Mouse (Mus musculus): ENCODE results near the gene 1810055G02Rik. TPM values are rescaled to one million over a fixed set of nuclear protein-coding genes. Genes with fewer than 3 reads are reported as not detected.

The 1810055G02Rik gene
- total and polyA plus RNA-seq, 3 experiments: 5.6 to 9.5 (median 7.9) TPM

- in situ Hi-C loops (cut with MboI; ENCODE audit: low pct_ligation_motif_present, low pct_unique_long_range_greater_than_20kb, low sequenced_read_pairs) (no loop called here), dilution Hi-C loops (cut with MboI; ENCODE audit: extremely low pct_ligation_motif_present, extremely low pct_unique_long_range_greater_than_20kb, low sequenced_read_pairs) (no loop called here)
- H3K4me2 ChIP-seq (ENCODE audit: insufficient read depth, low read depth, poor library complexity, severe bottlenecking): no peak overlapping the region
- H3K27me3 ChIP-seq (replicated peaks): peaks cover 3% of the 10 kb centered on the region
- no peaks in the 10 kb centered on the region for H3K9me3 ChIP-seq (replicated peaks; ENCODE audit: low read length)
- H3K9ac ChIP-seq (ENCODE audit: insufficient read depth, low read depth): no peak overlapping the region
- 0 out of 4 replicates have a peak, but pooled peaks cover 2% of the 10 kb centered on the region in 2 experiments for H3K4me1 ChIP-seq (ENCODE audit: control insufficient read depth in 1 of 2, insufficient read depth in 2 of 2)
- H3K79me2 ChIP-seq (replicated peaks; ENCODE audit: control insufficient read depth, extremely low read depth, insufficient read depth, poor library complexity, severe bottlenecking): no peaks in the 10 kb centered on the region
- no peak for DNase-seq (ENCODE audit: extremely low read depth)
- H3K4me3 ChIP-seq (replicated peaks in 1 of 3; ENCODE audit: low read depth in 2 of 3, low read length in 2 of 3, poor library complexity in 1 of 3): no peak overlapping the region
- H3K27ac ChIP-seq (ENCODE audit: insufficient read depth, low read depth): no peak overlapping the region
- H3K36me3 ChIP-seq (replicated peaks in 1 of 2; ENCODE audit: control insufficient read depth in 1 of 2, insufficient read depth in 1 of 2, low read length in 1 of 2): no peaks in the 10 kb centered on the region
- TF ChIP-seq USF1 (IDR thresholded peaks at IDR 0.05; ENCODE audit: low read depth, low read length): no peak
- TF ChIP-seq UBTF (IDR thresholded peaks at IDR 0.05; ENCODE audit: low read depth, low read length): no peak
- no peak for TF ChIP-seq SMC3 (IDR thresholded peaks at IDR 0.05; ENCODE audit: low read depth, low read length)
- no peak for TF ChIP-seq RCOR1 (conservative IDR thresholded peaks at IDR 0.05; ENCODE audit: low read depth, low read length)
- no peak for TF ChIP-seq TBP (conservative IDR thresholded peaks at IDR 0.05; ENCODE audit: low read depth, low read length)
- TF ChIP-seq ZC3H11A (IDR thresholded peaks at IDR 0.05; ENCODE audit: low read depth, low read length): no peak
- TF ChIP-seq POLR2AphosphoS2 (IDR thresholded peaks at IDR 0.05; ENCODE audit: low read depth, low read length): no peak
- TF ChIP-seq RAD21 (IDR thresholded peaks at IDR 0.05; ENCODE audit: low read depth, low read length): no peak
- TF ChIP-seq ZMIZ1 (IDR thresholded peaks at IDR 0.05; ENCODE audit: low read depth, low read length): no peak
- TF ChIP-seq GABPA (IDR thresholded peaks at IDR 0.05; ENCODE audit: insufficient replicate concordance, low read depth, low read length): no peak
- TF ChIP-seq EP300 (IDR thresholded peaks at IDR 0.05; ENCODE audit: low read length): no peak
- TF ChIP-seq CHD2 (IDR thresholded peaks at IDR 0.05; ENCODE audit: low read length): no peak
- no peak for TF ChIP-seq MXI1 (IDR thresholded peaks at IDR 0.05; ENCODE audit: low read depth, low read length)
- TF ChIP-seq NELFE (IDR thresholded peaks at IDR 0.05; ENCODE audit: low read depth, low read length): no peak
- TF ChIP-seq MAX (IDR thresholded peaks at IDR 0.05; ENCODE audit: low read length): no peak
Measured at GRCm38 (mm10) chr19:3695976-3696375, 12.1 kb upstream of the 1810055G02Rik start.

GRCm38 (mm10) chr19:3698035-3698434 lies 10.1 kb upstream of the 1810055G02Rik start:
- H3K4me1 ChIP-seq (ENCODE audit: control insufficient read depth in 1 of 2, insufficient read depth in 2 of 2): 0 out of 4 replicates have a peak, but pooled peaks cover 2% of the 10 kb centered on the region in 2 experiments
- no peak for DNase-seq (ENCODE audit: extremely low read depth)
- no peak overlapping the region for H3K4me2 ChIP-seq (ENCODE audit: insufficient read depth, low read depth, poor library complexity, severe bottlenecking)
- no peak overlapping the region for H3K9ac ChIP-seq (ENCODE audit: insufficient read depth, low read depth)
- H3K27ac ChIP-seq (ENCODE audit: insufficient read depth, low read depth): no peak overlapping the region
- peaks cover 3% of the 10 kb centered on the region for H3K27me3 ChIP-seq (replicated peaks)
- dilution Hi-C loops (cut with MboI; ENCODE audit: extremely low pct_ligation_motif_present, extremely low pct_unique_long_range_greater_than_20kb, low sequenced_read_pairs) (no loop called here), in situ Hi-C loops (cut with MboI; ENCODE audit: low pct_ligation_motif_present, low pct_unique_long_range_greater_than_20kb, low sequenced_read_pairs) (no loop called here)
- no peaks in the 10 kb centered on the region for H3K79me2 ChIP-seq (replicated peaks; ENCODE audit: control insufficient read depth, extremely low read depth, insufficient read depth, poor library complexity, severe bottlenecking)
- TF ChIP-seq TCF12 (IDR thresholded peaks at IDR 0.05; ENCODE audit: low read depth, low read length): no peak
- no peak for TF ChIP-seq ZC3H11A (IDR thresholded peaks at IDR 0.05; ENCODE audit: low read depth, low read length)
- no peak for TF ChIP-seq JUND (conservative IDR thresholded peaks at IDR 0.05; ENCODE audit: low read depth, low read length)
- TF ChIP-seq ZKSCAN1 (IDR thresholded peaks at IDR 0.05; ENCODE audit: borderline replicate concordance, low read depth, low read length): no peak
- TF ChIP-seq NELFE (IDR thresholded peaks at IDR 0.05; ENCODE audit: low read depth, low read length): no peak
- no peak for TF ChIP-seq ETS1 (conservative IDR thresholded peaks at IDR 0.05; ENCODE audit: low read depth, low read length)
- no peak for TF ChIP-seq ELF1 (IDR thresholded peaks at IDR 0.05; ENCODE audit: low read depth, low read length)
- no peak for TF ChIP-seq UBTF (IDR thresholded peaks at IDR 0.05; ENCODE audit: low read depth, low read length)
- no peak for TF ChIP-seq POLR2AphosphoS2 (IDR thresholded peaks at IDR 0.05; ENCODE audit: low read depth, low read length)
- TF ChIP-seq USF2 (conservative IDR thresholded peaks at IDR 0.05; ENCODE audit: low read depth, low read length): no peak
- TF ChIP-seq KAT2A (IDR thresholded peaks at IDR 0.05; ENCODE audit: insufficient replicate concordance, low read length): no peak
- TF ChIP-seq ZNF384 (IDR thresholded peaks at IDR 0.05; ENCODE audit: low read depth, low read length): no peak
- no peak for TF ChIP-seq POLR2A (IDR thresholded peaks at IDR 0.05; ENCODE audit: low read depth, low read length)
- no peak for TF ChIP-seq SIN3A (IDR thresholded peaks at IDR 0.05; ENCODE audit: low read length)
- no peak for TF ChIP-seq SMC3 (IDR thresholded peaks at IDR 0.05; ENCODE audit: low read depth, low read length)
- no peak for TF ChIP-seq MEF2A (IDR thresholded peaks at IDR 0.05; ENCODE audit: borderline replicate concordance, low read depth, low read length)
- no peak overlapping the region for H3K4me3 ChIP-seq (replicated peaks in 1 of 3; ENCODE audit: low read depth in 2 of 3, low read length in 2 of 3, poor library complexity in 1 of 3)
- H3K36me3 ChIP-seq (replicated peaks in 1 of 2; ENCODE audit: control insufficient read depth in 1 of 2, insufficient read depth in 1 of 2, low read length in 1 of 2): no peaks in the 10 kb centered on the region
- H3K9me3 ChIP-seq (replicated peaks; ENCODE audit: low read length): no peaks in the 10 kb centered on the region

Measured in CH12.LX (cell line).